Mouse (Mus musculus) olfactory bulb, adult 2 months (tissue): ENCODE measurements around the gene R3hdml.

Source experiments
- CTCF ChIP-seq: fragments of 200-500 bp; IDR thresholded peaks from 2 replicates; pipeline ENCODE4 v1.5.1; 2012; ENCODE audit warnings: low read depth, mild to moderate bottlenecking, low read length, moderate library complexity; ENCODE audit not compliant: insufficient read depth
- POLR2A ChIP-seq: fragments of 200-500 bp; IDR thresholded peaks from 2 replicates; pipeline ENCODE4 v1.6.1; 2012; ENCODE audit warnings: mild to moderate bottlenecking, low read depth, low read length, moderate library complexity; ENCODE audit not compliant: insufficient read depth

- TF ChIP-seq CTCF (no peak), POLR2A (no peak)
Measured at GRCm38 (mm10) chr2:163494456-163494855, 2.3 kb downstream of the R3hdml start.
